Mouse (Mus musculus): ENCODE measurements around the gene Fat3. TPM values are rescaled to one million over a fixed set of nuclear protein-coding genes. Genes with fewer than 3 reads are reported as not detected.

Fat3 gene
- total RNA-seq, 1 experiment = 0.58 TPM

- DNase-seq (ENCODE audit: low read depth, low spot score) = no peak
- TF ChIP-seq ZNF384 (IDR thresholded peaks at IDR 0.05; ENCODE audit: low read depth, low read length) (no peak), CHD2 (IDR thresholded peaks at IDR 0.05; ENCODE audit: low read depth, low read length) (no peak), HCFC1 (IDR thresholded peaks at IDR 0.05; ENCODE audit: borderline replicate concordance, insufficient read depth, low read length) (no peak), ZC3H11A (IDR thresholded peaks at IDR 0.05; ENCODE audit: borderline replicate concordance, low read depth, low read length) (no peak), MAFK (IDR thresholded peaks at IDR 0.05; ENCODE audit: insufficient read depth, low read depth, low read length) (no peak)
- in situ Hi-C loops (cut with MboI; ENCODE audit: low sequenced_read_pairs in 2 of 2, unreplicated experiment in 2 of 2) = no loop called here
- H3K4me3 ChIP-seq (ENCODE audit: insufficient read depth in 1 of 2, low read depth in 1 of 2, low read length in 2 of 2, poor library complexity in 1 of 2, severe bottlenecking in 1 of 2) = no peak overlapping the region
- H3K36me3 ChIP-seq (ENCODE audit: control insufficient read depth, insufficient read depth, low read length, poor library complexity, severe bottlenecking) = no peaks in the 10 kb centered on the region
- no peaks in the 10 kb centered on the region for H3K9me3 ChIP-seq (ENCODE audit: control insufficient read depth, insufficient read depth, low read depth, low read length)
- no peak overlapping the region for H3K27ac ChIP-seq (ENCODE audit: insufficient read depth, low read depth, low read length, poor library complexity, severe bottlenecking)
- H3K4me1 ChIP-seq (ENCODE audit: control insufficient read depth in 2 of 2, insufficient read depth in 2 of 2, low read length in 2 of 2, poor library complexity in 1 of 2) = no peaks in the 10 kb centered on the region
- no peak overlapping the region for H3K9ac ChIP-seq (ENCODE audit: insufficient read depth, low read depth, low read length, poor library complexity, severe bottlenecking)
These were observed 559.3 kb downstream of the Fat3 start for GRCm38 (mm10) chr9:15941818-15942217.

GRCm38 (mm10) chr9:15940933-15941673, 560.0 kb downstream of the Fat3 start:
- H3K36me3 ChIP-seq (ENCODE audit: control insufficient read depth, insufficient read depth, low read length, poor library complexity, severe bottlenecking) = no peaks in the 10 kb centered on the region
- no peak for TF ChIP-seq ZNF384 (IDR thresholded peaks at IDR 0.05; ENCODE audit: low read depth, low read length)
- no peak for TF ChIP-seq ZC3H11A (IDR thresholded peaks at IDR 0.05; ENCODE audit: borderline replicate concordance, low read depth, low read length)
- no peak for TF ChIP-seq HCFC1 (IDR thresholded peaks at IDR 0.05; ENCODE audit: borderline replicate concordance, insufficient read depth, low read length)
- TF ChIP-seq MAFK (IDR thresholded peaks at IDR 0.05; ENCODE audit: insufficient read depth, low read depth, low read length) = no peak
- no peak for TF ChIP-seq CHD2 (IDR thresholded peaks at IDR 0.05; ENCODE audit: low read depth, low read length)
- H3K4me1 ChIP-seq (ENCODE audit: control insufficient read depth in 2 of 2, insufficient read depth in 2 of 2, low read length in 2 of 2, poor library complexity in 1 of 2) = no peaks in the 10 kb centered on the region
- in situ Hi-C loops (cut with MboI; ENCODE audit: low sequenced_read_pairs in 2 of 2, unreplicated experiment in 2 of 2) = no loop called here
- no peak overlapping the region for H3K4me3 ChIP-seq (ENCODE audit: insufficient read depth in 1 of 2, low read depth in 1 of 2, low read length in 2 of 2, poor library complexity in 1 of 2, severe bottlenecking in 1 of 2)
- H3K9me3 ChIP-seq (ENCODE audit: control insufficient read depth, insufficient read depth, low read depth, low read length) = no peaks in the 10 kb centered on the region
- H3K9ac ChIP-seq (ENCODE audit: insufficient read depth, low read depth, low read length, poor library complexity, severe bottlenecking) = no peak overlapping the region
- DNase-seq (ENCODE audit: low read depth, low spot score) = no peak
- H3K27ac ChIP-seq (ENCODE audit: insufficient read depth, low read depth, low read length, poor library complexity, severe bottlenecking) = no peak overlapping the region

- peak; percentile 20 for DNase-seq (ENCODE audit: low read depth, low spot score)
- H3K9me3 ChIP-seq (ENCODE audit: control insufficient read depth, insufficient read depth, low read depth, low read length) = no peaks in the 10 kb centered on the region
- H3K4me3 ChIP-seq (ENCODE audit: insufficient read depth in 1 of 2, low read depth in 1 of 2, low read length in 2 of 2, poor library complexity in 1 of 2, severe bottlenecking in 1 of 2) = no peak overlapping the region
- in situ Hi-C loops (cut with MboI; ENCODE audit: low sequenced_read_pairs in 2 of 2, unreplicated experiment in 2 of 2) = no loop called here
- no peaks in the 10 kb centered on the region for H3K36me3 ChIP-seq (ENCODE audit: control insufficient read depth, insufficient read depth, low read length, poor library complexity, severe bottlenecking)
- no peaks in the 10 kb centered on the region for H3K4me1 ChIP-seq (ENCODE audit: control insufficient read depth in 2 of 2, insufficient read depth in 2 of 2, low read length in 2 of 2, poor library complexity in 1 of 2)
- H3K9ac ChIP-seq (ENCODE audit: insufficient read depth, low read depth, low read length, poor library complexity, severe bottlenecking) = no peak overlapping the region
- no peak overlapping the region for H3K27ac ChIP-seq (ENCODE audit: insufficient read depth, low read depth, low read length, poor library complexity, severe bottlenecking)
- TF ChIP-seq HCFC1 (IDR thresholded peaks at IDR 0.05; ENCODE audit: borderline replicate concordance, insufficient read depth, low read length) (no peak), ZNF384 (IDR thresholded peaks at IDR 0.05; ENCODE audit: low read depth, low read length) (no peak)
These were observed 561.5 kb downstream of the Fat3 start for GRCm38 (mm10) chr9:15939594-15939993.

GRCm38 (mm10) chr9:15937837-15938514, 563.1 kb downstream of the Fat3 start:
- TF ChIP-seq HCFC1 (IDR thresholded peaks at IDR 0.05; ENCODE audit: borderline replicate concordance, insufficient read depth, low read length) (no peak), ZC3H11A (IDR thresholded peaks at IDR 0.05; ENCODE audit: borderline replicate concordance, low read depth, low read length) (0 out of 2 replicates have a peak, but pooled peaks have one; percentile 13), ZNF384 (IDR thresholded peaks at IDR 0.05; ENCODE audit: low read depth, low read length) (no peak), CHD2 (IDR thresholded peaks at IDR 0.05; ENCODE audit: low read depth, low read length) (no peak), MAFK (IDR thresholded peaks at IDR 0.05; ENCODE audit: insufficient read depth, low read depth, low read length) (no peak)
- Histone ChIP-seq H3K9me3 (ENCODE audit: control insufficient read depth, insufficient read depth, low read depth, low read length) (no peaks in the 10 kb centered on the region), H3K9ac (ENCODE audit: insufficient read depth, low read depth, low read length, poor library complexity, severe bottlenecking) (no peak overlapping the region), H3K27ac (ENCODE audit: insufficient read depth, low read depth, low read length, poor library complexity, severe bottlenecking) (no peak overlapping the region), H3K4me3 (ENCODE audit: insufficient read depth in 1 of 2, low read depth in 1 of 2, low read length in 2 of 2, poor library complexity in 1 of 2, severe bottlenecking in 1 of 2) (peak overlapping the region; percentile 28; a peak in 2 of 4 replicates), H3K4me1 (ENCODE audit: control insufficient read depth in 2 of 2, insufficient read depth in 2 of 2, low read length in 2 of 2, poor library complexity in 1 of 2) (no peaks in the 10 kb centered on the region), H3K36me3 (ENCODE audit: control insufficient read depth, insufficient read depth, low read length, poor library complexity, severe bottlenecking) (no peaks in the 10 kb centered on the region)
- peak; percentile 22 for DNase-seq (ENCODE audit: low read depth, low spot score)
- in situ Hi-C loops (cut with MboI; ENCODE audit: low sequenced_read_pairs in 2 of 2, unreplicated experiment in 2 of 2) = no loop called here

All from ES-E14 (cell line).